Mouse (Mus musculus) right cerebral cortex, postnatal 14 days (tissue): ENCODE results near the gene Slc36a2.
A peak's percentile ranks its signal among the peaks of the same experiment; 100 is the strongest.

Experiments used
- DNase-seq: peaks from one replicate; pipeline ENCODE4 v3.0.0; 2022

Slc36a2 gene

DNA sequence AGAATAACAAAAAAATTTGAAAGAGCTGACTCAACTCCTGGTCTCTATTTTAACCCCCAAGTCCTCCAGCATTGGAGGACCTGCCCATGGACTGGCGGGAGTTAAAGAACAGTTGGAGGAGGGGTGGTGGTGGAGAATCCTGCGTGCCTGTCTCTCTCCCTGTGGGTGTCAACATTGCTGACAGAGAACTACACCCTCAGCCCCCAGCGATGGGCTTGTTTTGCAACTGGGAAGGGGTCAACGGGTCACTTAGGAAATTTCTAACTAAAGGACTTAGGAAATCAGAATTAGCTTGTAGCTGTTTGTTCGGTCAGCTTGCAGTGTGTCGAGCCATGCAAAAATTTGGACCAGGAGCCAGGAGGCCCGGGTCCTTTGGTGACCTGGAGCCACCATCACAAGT, 1.8 kb downstream of the Slc36a2 start:
- DNase-seq, result no peak

DNA sequence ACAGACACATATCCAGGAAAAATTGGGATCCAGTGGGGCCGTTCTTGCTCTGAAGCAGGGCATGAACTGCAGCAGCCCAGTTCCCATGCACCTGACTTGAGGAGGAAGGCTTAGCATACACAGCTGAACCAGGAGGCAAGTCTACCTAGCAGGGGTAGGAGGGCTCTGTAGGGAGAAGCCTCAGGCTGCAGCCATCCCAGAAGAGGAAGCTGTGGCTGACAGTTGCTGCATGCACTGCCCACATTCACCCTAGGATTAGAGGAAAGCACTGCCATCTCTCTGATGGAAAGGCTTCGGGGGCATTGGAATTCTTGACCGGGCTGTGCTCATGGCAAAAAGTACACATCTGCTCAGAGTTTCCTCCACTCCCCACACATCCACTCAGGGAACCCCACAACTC, 5.0 kb downstream of the Slc36a2 start:
- DNase-seq, result no peak

- no peak for DNase-seq
These were observed 6.0 kb downstream of the Slc36a2 start for GRCm38 (mm10) chr11:55178830-55179229.

GRCm38 (mm10) chr11:55170501-55170900, 14.4 kb downstream of the Slc36a2 start:
- DNase-seq, result no peak

DNA sequence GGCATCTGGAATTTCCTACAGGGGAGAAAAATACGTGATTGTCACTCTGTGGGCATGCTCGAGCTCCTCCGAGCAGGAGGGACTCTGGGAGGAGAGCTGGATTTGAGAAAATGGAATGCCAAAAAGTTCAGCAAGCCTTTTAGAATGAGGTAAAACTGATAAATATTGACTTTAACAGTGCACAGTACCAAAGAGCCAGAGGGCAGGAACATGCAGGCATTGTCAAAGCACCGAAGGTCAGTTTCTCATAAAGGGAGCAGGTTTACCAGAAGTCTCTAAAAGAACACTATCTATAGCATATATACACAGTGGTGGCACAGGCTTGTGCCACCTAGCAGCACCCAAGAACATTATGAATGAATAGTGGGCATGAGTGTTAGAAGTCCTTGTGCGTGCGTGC, 16.0 kb downstream of the Slc36a2 start:
- DNase-seq, result no peak

DNA sequence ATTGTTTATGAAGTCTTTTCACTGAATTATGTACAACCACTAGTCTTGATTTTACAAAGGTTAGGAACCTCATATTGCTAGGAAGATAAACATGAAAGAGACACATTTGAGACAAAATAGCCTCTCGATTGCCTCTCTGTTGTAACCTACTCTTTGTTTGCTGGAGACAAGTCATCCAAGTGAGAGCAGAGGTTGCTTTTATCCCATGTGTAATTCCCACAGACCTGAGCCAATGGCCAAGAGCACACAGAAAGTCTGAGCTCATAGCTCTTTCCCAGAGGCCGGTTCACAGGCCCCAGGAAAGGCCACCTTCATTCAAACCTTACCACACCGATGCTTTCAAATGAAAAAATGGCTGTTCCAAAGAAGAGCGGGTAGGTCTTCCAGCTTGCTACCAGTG, 16.4 kb downstream of the Slc36a2 start:
- no peak for DNase-seq

- no peak for DNase-seq
These were observed 19.1 kb downstream of the Slc36a2 start for GRCm38 (mm10) chr11:55165748-55166147.

DNA sequence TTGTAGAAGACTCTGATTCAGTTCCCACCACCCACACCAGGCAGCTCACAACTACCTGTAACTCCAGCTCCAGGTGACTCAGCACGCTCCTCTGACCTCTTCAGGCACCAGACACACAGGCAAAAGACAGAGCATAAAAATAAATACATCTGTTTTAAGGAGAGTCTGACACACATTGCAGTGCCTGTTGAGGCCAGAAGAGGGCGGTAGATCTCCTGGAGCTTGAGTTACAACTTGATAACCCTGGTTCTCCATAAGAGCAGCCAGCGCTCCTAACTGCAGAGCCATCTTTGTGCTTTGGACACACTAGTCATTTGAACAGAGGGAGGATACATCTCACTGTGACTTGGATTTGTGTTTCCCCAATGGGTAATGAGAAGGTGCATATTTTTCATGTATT, 20.2 kb downstream of the Slc36a2 start:
- peak; percentile 22 for DNase-seq

DNA sequence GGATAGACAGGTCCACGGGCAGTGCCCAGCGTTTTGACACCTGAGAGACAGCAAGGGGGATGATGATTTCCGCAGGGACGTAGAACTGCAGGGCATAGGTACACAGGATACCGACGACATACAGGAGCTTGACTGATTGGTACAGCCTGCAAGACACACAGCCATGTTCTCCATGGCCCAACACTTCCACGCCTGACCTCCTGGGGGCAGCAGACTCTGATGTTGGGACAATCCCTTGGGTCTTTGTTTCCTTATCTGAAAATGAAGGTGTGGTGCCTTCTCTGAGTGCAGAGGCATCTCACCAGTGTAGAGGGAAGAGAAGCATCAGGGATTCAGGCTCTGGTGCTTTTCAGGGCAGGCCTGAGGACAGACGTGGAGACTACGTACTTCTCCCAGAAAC, 22.2 kb downstream of the Slc36a2 start:
- DNase-seq, result peak; percentile 55

GRCm38 (mm10) chr11:55158785-55159359, 26.0 kb downstream of the Slc36a2 start:
- DNase-seq, result peak; percentile 84

DNA sequence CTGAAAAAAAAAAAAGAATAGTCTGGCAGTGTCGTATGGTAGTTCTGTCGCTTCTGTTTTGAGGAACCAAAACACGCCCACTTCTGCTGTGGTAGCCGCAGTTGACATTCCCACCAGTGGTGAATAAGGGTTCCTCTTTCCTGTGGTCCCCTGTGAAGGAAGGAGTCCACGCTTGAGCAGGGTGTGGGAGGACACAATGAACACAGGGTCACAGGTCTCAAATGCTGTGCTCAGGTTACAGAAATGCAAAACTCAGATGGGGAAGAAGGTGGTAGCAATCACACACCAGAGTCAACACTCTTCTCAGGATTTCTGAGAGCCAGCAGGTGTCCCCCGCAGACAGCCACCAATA, 29.8 kb downstream of the Slc36a2 start:
- DNase-seq, result no peak

DNA sequence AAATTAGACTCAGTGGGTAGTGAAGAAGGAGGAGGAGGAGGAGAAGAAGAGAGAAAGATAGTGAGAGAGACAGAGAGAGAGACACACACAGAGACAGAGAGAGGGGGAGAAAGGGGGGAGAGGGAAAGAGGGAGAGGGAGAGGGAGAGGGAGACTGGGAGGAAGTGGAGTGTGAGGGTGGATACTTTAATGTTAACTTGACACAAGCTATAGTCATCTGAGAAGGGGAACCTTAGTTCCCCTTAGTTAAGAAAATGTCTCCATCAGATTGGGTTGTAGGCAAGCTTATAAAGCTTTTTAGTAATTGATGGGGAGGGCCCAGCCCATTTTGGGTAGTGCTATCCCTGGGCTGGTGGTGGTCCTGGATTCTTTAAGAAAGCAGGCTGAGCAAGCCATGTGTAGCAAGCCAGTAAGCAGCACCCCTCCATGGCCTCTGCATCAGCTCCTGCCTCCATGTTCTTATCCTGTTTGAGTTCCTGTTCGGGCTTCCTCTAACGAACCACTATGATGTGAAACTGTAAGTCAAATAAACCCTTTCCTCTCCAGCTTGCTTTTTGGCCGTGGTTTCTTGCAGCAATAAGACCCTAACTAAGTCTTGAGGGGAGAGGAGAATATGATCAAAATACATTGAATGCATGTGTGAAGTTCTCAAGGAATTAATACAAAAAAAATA, 30.3 kb downstream of the Slc36a2 start:
- no peak for DNase-seq

GRCm38 (mm10) chr11:55151608-55152007, 33.3 kb downstream of the Slc36a2 start, which contains the start of gene Slc36a3:
Gene Slc36a3, minus strand, starts transcription at chr11:55151708.
- DNase-seq, result no peak

- no peak for DNase-seq
These were observed 36.4 kb downstream of the Slc36a2 start for GRCm38 (mm10) chr11:55148461-55148860.

DNA sequence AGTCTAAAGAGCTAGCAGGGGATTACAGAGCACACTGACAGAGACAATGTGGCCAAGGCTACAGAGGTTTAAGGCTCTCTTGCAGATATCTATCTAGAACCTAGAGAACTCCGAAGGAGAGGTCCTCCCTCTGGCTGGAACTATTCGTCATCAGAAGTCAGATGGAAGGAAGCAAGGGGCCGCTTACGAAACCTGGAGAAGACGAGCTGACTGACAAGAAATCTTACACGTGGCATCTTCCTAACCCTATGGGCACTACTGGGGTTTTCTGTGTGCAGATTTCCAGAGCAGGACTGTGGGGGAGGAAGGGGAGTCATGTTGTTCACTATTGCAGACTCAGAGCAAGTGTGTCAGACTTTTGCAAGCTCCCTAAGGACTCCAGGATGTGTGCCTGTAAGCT, 37.5 kb downstream of the Slc36a2 start:
- DNase-seq, result no peak

DNA sequence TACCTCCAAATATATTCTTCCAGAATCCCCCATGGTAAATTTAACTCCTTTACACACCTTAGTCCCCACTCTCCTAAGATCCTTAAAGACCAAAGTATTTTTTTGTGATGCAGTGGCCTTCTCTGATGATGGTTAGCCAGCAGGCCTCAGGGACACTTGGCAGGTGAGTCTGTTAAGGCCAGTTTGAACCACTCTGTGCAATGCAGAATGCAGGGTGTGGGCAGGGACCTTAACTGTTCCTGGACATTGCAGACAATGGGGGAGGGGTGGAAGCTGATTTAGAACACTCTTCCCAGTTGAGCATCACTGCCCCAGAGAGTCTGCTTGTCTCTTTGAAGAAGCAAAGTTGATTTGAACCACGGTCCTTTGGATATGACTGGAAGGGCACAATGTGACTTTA, 38.0 kb downstream of the Slc36a2 start:
- no peak for DNase-seq

DNA sequence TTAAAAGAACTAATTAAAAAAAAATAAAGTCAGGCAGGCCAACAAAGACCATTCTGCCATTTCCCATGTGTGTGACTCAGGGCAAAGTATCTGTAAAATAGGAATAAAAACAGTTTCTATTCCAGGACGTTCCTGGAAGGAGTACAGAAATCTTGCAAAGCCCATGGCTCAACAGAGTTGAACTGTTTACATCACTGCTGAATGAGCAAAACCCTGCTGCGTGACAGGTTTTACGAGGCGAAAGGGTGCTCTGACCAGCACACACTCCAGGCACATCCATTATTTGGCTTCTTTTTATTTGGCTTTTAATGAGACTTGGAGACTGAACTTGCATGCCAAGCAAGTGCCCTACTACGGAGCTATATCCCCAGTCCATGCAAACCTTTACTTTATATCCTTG, 40.9 kb downstream of the Slc36a2 start:
- no peak for DNase-seq

- no peak for DNase-seq
These were observed 43.4 kb downstream of the Slc36a2 start for GRCm38 (mm10) chr11:55141502-55141901.

DNA sequence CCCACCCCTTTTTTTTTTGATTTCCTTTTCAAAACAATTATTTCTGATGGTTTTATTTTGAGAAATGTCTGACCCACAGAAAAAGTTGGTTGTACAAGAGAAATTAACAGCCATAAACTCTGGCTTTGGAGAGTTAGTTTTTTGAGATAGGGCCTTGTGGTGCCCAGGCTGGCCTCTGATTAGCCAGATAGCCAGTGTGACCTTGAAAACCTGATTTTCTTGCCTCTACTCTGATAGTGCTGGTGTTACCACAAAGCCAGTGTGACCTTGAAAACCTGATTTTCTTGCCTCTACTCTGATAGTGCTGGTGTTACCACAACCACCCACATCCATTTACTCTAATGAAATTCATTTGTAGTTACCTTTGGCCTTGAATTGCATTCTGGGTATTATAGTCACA, 47.2 kb downstream of the Slc36a2 start:
- DNase-seq, result no peak

- no peak for DNase-seq
These were observed 47.9 kb downstream of the Slc36a2 start for GRCm38 (mm10) chr11:55136770-55137547.

DNA sequence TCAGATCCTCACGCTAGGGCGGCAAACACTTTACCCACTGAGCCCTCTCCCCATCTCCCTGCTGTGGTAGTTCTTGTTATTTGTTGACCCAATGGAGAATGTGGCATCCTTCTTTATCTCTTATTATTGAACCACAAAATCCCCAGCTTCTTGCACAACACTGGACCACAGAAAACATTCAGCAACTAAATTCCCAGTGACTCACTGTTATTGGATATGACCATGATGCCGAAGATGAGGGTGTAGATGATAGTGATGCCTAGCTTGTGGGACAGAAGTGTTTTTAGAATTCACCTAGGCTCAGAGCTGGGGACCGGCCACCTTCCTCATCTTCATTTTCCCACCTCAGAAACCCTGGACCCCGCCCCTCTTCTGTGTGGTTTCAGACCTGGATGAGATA, 50.0 kb downstream of the Slc36a2 start:
- no peak for DNase-seq

DNA sequence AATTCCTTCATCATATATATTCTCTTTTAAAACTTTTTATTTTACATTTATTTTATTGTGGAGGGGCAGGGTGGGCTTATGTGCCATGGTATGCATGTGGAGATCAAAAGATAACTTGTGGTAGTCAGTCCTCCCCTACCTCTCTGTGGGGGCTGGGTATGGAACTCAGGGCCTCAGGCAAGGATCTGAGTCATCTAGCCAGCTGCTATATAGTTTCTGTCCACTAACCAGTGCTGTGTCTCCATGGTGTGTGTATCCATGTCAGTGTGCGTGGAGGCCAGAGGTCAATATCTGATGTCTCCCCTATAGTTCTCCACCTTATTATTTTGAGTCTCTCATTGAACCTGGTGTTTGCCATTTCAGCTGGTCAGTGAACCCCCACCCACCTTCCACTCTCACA, 50.5 kb downstream of the Slc36a2 start:
- no peak for DNase-seq

- no peak for DNase-seq
These were observed 51.7 kb downstream of the Slc36a2 start for GRCm38 (mm10) chr11:55133204-55133603.

- no peak for DNase-seq
These were observed 52.9 kb downstream of the Slc36a2 start for GRCm38 (mm10) chr11:55131946-55132345.
